Mouse (Mus musculus): ENCODE data around the gene Strip1. TPM values are rescaled to one million over a fixed set of nuclear protein-coding genes. Genes with fewer than 3 reads are reported as not detected.

Strip1 gene
- polyA plus RNA-seq (2014; fragmentation: Nextera tagmentation; extraction: Ambion mirVana) = 61.1 and 63.4 TPM in 2 replicates

DNA sequence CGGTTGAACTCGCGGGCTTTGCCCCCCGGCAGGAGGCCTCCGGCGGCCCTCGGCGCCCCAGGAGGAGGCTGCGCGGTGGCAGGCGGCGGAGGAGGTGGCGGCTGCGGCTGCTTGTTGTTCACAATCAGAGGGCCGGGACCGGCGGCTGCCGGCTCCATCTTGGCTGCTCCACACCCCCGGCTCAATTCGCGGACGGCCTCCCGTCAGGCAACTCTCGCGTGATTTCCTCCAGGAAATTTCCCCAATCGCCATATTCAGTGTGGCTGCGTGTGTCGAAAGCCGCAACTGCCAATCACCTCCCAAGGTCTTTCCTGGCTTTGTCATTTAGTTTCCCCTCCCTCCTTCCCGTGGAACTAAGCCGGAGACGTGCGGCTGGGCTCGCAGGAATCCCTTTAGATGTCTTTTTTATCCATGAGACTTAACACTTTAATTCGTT is at the start of gene Strip1:
Strip1 (minus strand) TSS at position 172 of the 436 bp plus-strand sequence.
- ATAC-seq (ENCODE audit: insufficient read depth) (peak; percentile 96), DNase-seq (peak; percentile 98)
- no peak for TF ChIP-seq CTCF (IDR thresholded peaks at IDR 0.05; ENCODE audit: low read depth)
- H3K4me3 ChIP-seq (ENCODE audit: low read depth, low read length) = peak within 1 kb of the TSS; percentile 98
- no peaks in the 10 kb centered on the region for H3K9me3 ChIP-seq (ENCODE audit: low read depth, low read length)
- peak within 1 kb of the TSS; percentile 90 for H3K27ac ChIP-seq (ENCODE audit: low read depth)
- H3K9ac ChIP-seq = peak within 1 kb of the TSS; percentile 95
- peak within 1 kb of the TSS; percentile 83 for H3K4me2 ChIP-seq
- under 1% methylated on average over 35 of the region's 35 CpGs for whole genome bisulfite sequencing
- H3K27me3 ChIP-seq (ENCODE audit: insufficient read depth, low read length) = no peaks in the 10 kb centered on the region
- H3K36me3 ChIP-seq (ENCODE audit: insufficient read depth) = peaks cover 26% of the 10 kb centered on the region
- H3K4me1 ChIP-seq (ENCODE audit: insufficient read depth) = no peaks in the 10 kb centered on the region; the same call in 1 of the 2 replicates

DNA sequence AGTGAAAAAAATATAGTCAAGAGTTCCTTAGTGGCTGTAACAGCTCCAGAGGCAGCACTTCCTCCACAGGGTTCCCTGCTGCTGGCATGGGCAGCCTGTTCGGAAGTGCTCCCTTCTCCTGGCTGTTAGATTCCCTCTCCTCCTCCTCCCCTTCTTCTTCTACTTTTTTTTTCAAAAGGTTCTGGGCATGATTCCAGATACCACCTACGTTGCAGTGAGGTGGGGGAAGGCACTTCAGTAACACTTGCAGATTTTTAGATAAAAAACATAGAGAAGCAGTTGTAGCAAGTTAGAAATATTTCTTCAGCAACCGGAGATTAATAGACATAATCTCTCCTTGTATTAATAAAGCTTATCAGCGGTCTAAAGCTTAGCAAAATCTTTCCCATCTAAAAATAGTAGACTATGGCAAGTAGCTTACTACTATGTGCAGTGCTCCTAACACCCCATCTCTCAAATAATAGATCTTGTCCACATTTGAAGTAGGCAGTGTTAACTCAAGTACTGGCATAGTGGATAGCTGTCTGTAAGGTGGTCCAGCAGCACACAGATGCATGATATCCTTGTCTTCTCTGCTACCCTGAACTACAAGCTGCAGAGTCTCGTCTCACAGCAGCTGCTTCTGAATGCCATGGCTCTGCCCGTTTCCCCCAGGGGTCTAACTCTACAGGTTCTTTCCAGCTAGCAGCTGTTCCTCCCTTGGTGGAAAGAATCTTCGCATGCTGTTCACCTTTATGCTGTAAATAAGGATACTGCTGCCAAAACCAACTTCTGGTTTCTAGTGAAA is 49.5 kb upstream of the Strip1 start:
- Histone ChIP-seq H3K27me3 (ENCODE audit: insufficient read depth, low read length) (no peaks in the 10 kb centered on the region), H3K9me3 (ENCODE audit: low read depth, low read length) (no peaks in the 10 kb centered on the region), H3K4me1 (ENCODE audit: insufficient read depth) (peaks cover 4% of the 10 kb centered on the region; the same call in 1 of the 2 replicates), H3K9ac (no peak overlapping the region), H3K4me2 (peak overlapping the region; percentile 32), H3K4me3 (ENCODE audit: low read depth, low read length) (no peak overlapping the region), H3K36me3 (ENCODE audit: insufficient read depth) (peaks cover 9% of the 10 kb centered on the region; the same call in 1 of the 2 replicates), H3K27ac (ENCODE audit: low read depth) (peak overlapping the region; percentile 71)
- DNase-seq (peak; percentile 92), ATAC-seq (ENCODE audit: insufficient read depth) (peak; percentile 91)
- WGBS = 9% methylated on average over 7 of the region's 7 CpGs
- TF ChIP-seq CTCF (IDR thresholded peaks at IDR 0.05; ENCODE audit: low read depth) = no peak

DNA sequence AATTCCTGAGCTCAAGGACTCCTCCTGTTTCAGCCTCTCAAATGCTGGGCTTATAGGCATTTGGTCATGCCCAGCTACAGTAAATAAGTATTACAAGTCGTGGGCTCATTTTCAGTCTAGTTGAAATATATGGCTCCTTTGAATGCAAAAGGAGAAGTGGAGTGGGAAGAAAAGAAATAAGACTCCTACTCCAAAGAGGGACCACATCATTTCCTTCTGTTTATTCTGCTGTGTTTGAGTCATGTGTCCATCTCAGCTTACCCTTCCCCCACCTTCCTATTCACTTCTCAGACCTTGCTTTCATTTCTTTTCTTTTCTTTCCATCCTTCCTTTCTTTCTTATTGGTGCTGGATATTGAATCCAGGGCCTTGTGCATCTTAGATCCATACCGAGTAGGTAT is 40.0 kb upstream of the Strip1 start:
- H3K36me3 ChIP-seq (ENCODE audit: insufficient read depth) = peaks cover 86% of the 10 kb centered on the region
- 90% methylated on average over 2 of the region's 2 CpGs for whole genome bisulfite sequencing
- no peak for ATAC-seq (ENCODE audit: insufficient read depth)

DNA sequence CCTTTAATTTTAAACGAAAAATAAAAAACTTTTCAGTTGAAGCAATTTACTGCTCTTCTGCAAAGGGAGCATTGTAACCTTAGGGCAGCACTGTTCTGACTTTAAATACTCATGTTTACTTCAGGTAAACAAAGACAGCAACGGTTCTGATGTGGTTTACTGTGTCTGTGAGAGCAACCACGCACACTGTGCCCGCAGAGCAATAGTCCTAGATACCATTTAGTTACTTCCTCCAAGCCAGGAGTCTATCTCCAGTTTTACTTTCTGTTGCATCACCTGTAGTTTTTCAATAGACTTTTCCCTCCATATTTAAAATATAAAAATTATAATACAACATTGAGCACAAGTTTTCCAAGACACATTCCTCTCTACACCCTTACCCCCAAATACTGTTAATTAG is 39.0 kb upstream of the Strip1 start:
- no peak overlapping the region for H3K4me2 ChIP-seq
- DNase-seq = no peak
- H3K4me3 ChIP-seq (ENCODE audit: low read depth, low read length) = no peak overlapping the region
- no peak for TF ChIP-seq CTCF (IDR thresholded peaks at IDR 0.05; ENCODE audit: low read depth)
- no peak overlapping the region for H3K27ac ChIP-seq (ENCODE audit: low read depth)
- peaks cover 91% of the 10 kb centered on the region for H3K36me3 ChIP-seq (ENCODE audit: insufficient read depth)
- H3K9me3 ChIP-seq (ENCODE audit: low read depth, low read length) = no peaks in the 10 kb centered on the region
- H3K9ac ChIP-seq = no peak overlapping the region
- ATAC-seq (ENCODE audit: insufficient read depth) = no peak
- H3K4me1 ChIP-seq (ENCODE audit: insufficient read depth) = no peaks in the 10 kb centered on the region
- H3K27me3 ChIP-seq (ENCODE audit: insufficient read depth, low read length) = no peaks in the 10 kb centered on the region
- 80% methylated on average over 4 of the region's 4 CpGs for WGBS

More for the DNA sequence above, 40.0 kb upstream of the Strip1 start:
- no peak for TF ChIP-seq CTCF (IDR thresholded peaks at IDR 0.05; ENCODE audit: low read depth)
- Histone ChIP-seq H3K4me1 (ENCODE audit: insufficient read depth) (no peaks in the 10 kb centered on the region), H3K27me3 (ENCODE audit: insufficient read depth, low read length) (no peaks in the 10 kb centered on the region), H3K27ac (ENCODE audit: low read depth) (no peak overlapping the region), H3K4me3 (ENCODE audit: low read depth, low read length) (no peak overlapping the region), H3K4me2 (no peak overlapping the region), H3K9ac (no peak overlapping the region), H3K9me3 (ENCODE audit: low read depth, low read length) (no peaks in the 10 kb centered on the region)
- no peak for DNase-seq

DNA sequence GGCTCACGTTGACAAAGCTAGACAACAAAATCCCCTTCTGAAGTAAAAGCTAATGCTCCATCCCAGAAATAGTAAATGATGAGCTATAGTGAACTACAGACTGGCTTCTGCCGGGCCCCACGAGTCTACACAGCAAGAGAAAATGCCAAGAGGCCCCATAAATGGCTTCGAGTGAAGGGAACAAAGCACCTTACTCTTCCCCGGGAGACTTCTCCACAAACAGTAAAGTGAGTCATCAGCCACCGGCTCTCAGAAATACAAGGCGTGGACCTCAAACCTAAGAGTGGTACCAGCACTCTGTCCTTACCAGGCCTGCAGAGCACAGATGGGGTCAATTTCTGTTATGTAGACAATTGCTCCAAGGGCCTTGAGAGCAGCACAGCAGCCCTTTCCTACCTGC is 37.3 kb upstream of the Strip1 start:
- Histone ChIP-seq H3K36me3 (ENCODE audit: insufficient read depth) (peaks cover 90% of the 10 kb centered on the region), H3K9ac (no peak overlapping the region), H3K4me1 (ENCODE audit: insufficient read depth) (no peaks in the 10 kb centered on the region), H3K9me3 (ENCODE audit: low read depth, low read length) (no peaks in the 10 kb centered on the region), H3K4me3 (ENCODE audit: low read depth, low read length) (no peak overlapping the region), H3K27ac (ENCODE audit: low read depth) (no peak overlapping the region), H3K4me2 (no peak overlapping the region), H3K27me3 (ENCODE audit: insufficient read depth, low read length) (no peaks in the 10 kb centered on the region)
- TF ChIP-seq CTCF (IDR thresholded peaks at IDR 0.05; ENCODE audit: low read depth) = no peak
- ATAC-seq (ENCODE audit: insufficient read depth) (no peak), DNase-seq (no peak)
- WGBS = 85% methylated on average over 7 of the region's 7 CpGs

DNA sequence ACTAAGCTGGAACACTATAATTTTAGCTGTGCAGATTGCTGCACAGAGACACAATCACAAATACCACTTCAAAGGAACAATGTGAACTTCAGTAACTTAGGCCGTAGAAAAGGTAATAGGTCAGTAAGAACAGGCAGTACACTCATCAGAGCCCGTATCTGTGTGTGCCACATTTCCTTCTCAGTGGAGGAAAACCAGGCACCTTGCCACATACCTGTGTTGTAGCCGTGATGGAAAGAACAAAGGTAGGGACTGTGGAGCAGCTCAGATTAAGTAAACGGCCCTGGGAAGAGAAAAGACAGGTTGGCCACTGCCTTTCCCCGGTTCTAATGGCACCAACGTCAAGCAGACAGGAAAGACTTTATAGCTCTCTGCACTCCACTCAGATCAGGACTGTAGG is 35.9 kb upstream of the Strip1 start:
- Histone ChIP-seq H3K36me3 (ENCODE audit: insufficient read depth) (peaks cover 93% of the 10 kb centered on the region), H3K9me3 (ENCODE audit: low read depth, low read length) (no peaks in the 10 kb centered on the region), H3K27me3 (ENCODE audit: insufficient read depth, low read length) (no peaks in the 10 kb centered on the region), H3K4me2 (no peak overlapping the region), H3K27ac (ENCODE audit: low read depth) (no peak overlapping the region), H3K9ac (no peak overlapping the region), H3K4me1 (ENCODE audit: insufficient read depth) (no peaks in the 10 kb centered on the region), H3K4me3 (ENCODE audit: low read depth, low read length) (no peak overlapping the region)
- WGBS = 79% methylated on average over 6 of the region's 6 CpGs
- DNase-seq (no peak), ATAC-seq (ENCODE audit: insufficient read depth) (no peak)
- TF ChIP-seq CTCF (IDR thresholded peaks at IDR 0.05; ENCODE audit: low read depth) = no peak

DNA sequence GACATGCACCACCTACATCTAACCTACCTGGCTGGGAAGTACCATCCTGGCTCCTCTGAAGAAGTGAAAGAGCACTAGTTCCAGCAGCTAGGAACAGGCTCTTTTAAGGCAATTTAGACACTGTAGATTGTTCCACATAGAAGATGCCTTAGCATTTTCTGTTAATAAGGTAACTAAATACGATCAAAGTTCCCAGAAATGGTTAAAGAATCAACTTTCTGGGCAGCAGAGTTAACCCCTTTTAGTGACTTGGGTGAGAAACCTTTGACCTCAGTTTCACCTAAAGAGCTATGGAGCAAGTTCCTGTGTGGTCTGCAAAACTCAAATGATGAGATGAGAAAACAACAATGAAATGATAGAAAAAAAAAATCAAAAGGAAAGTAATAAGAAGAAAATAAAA is 33.1 kb upstream of the Strip1 start:
- WGBS = 81% methylated on average over 1 of the region's 1 CpGs
- TF ChIP-seq CTCF (IDR thresholded peaks at IDR 0.05; ENCODE audit: low read depth) = no peak
- Histone ChIP-seq H3K27me3 (ENCODE audit: insufficient read depth, low read length) (no peaks in the 10 kb centered on the region), H3K9me3 (ENCODE audit: low read depth, low read length) (no peaks in the 10 kb centered on the region), H3K4me2 (no peak overlapping the region), H3K4me3 (ENCODE audit: low read depth, low read length) (no peak overlapping the region), H3K36me3 (ENCODE audit: insufficient read depth) (peaks cover 91% of the 10 kb centered on the region), H3K9ac (no peak overlapping the region), H3K27ac (ENCODE audit: low read depth) (no peak overlapping the region), H3K4me1 (ENCODE audit: insufficient read depth) (no peaks in the 10 kb centered on the region)
- ATAC-seq (ENCODE audit: insufficient read depth) (no peak), DNase-seq (no peak)
